Mouse (Mus musculus) heart, embryonic 15.5 days (tissue): ENCODE results near the gene Tnfrsf21. TPM values are rescaled to one million over a fixed set of nuclear protein-coding genes. Genes with fewer than 3 reads are reported as not detected.

Experiments used
- ATAC-seq: fragments of 200-750 bp; cut with Nextera tagmentation; replicated peaks from 2 replicates; pipeline ENCODE4 v1.8.0; 2017; ENCODE audit warnings: low read depth, moderate TSS enrichment; ENCODE audit not compliant: insufficient number of reproducible peaks, insufficient read depth, low FRiP score
- H3K27ac ChIP-seq: fragments of 300-500 bp; sonication (generic); 2 replicates; pipeline ENCODE4 v1.5.1; 2015; ENCODE audit warnings: mild to moderate bottlenecking, inconsistent platforms
- H3K27me3 ChIP-seq: fragments of 300-500 bp; sonication (generic); 2 replicates; pipeline ENCODE4 v1.6.1; 2015; ENCODE audit warnings: inconsistent platforms
- H3K36me3 ChIP-seq: fragments of 300-500 bp; sonication (generic); 2 replicates; pipeline ENCODE4 v1.6.1; 2015; ENCODE audit warnings: mild to moderate bottlenecking, inconsistent platforms
- H3K4me1 ChIP-seq: fragments of 300-500 bp; sonication (generic); replicated peaks from 2 replicates; pipeline ENCODE4 v1.6.1; 2015; ENCODE audit warnings: inconsistent platforms
- H3K4me2 ChIP-seq: fragments of 300-500 bp; sonication (generic); 2 replicates; pipeline ENCODE4 v1.6.1; 2015; ENCODE audit warnings: inconsistent platforms, mild to moderate bottlenecking, moderate library complexity
- H3K4me3 ChIP-seq: fragments of 300-500 bp; sonication (generic); 2 replicates; pipeline ENCODE4 v1.5.1; 2015; ENCODE audit warnings: mild to moderate bottlenecking, inconsistent platforms
- H3K9ac ChIP-seq: fragments of 300-500 bp; sonication (generic); 2 replicates; pipeline ENCODE4 v1.6.1; 2015; ENCODE audit warnings: mild to moderate bottlenecking, inconsistent platforms
- H3K9me3 ChIP-seq: fragments of 300-500 bp; sonication (generic); replicated peaks from 2 replicates; pipeline ENCODE4 v1.6.1; 2016; ENCODE audit warnings: inconsistent platforms
- WGBS: fragments of 180-500 bp; shearing (Covaris S2); methylation state at CpG from one replicate; pipeline ENCODE4 v1.1.7; 2015; ENCODE audit warnings: mixed read lengths; 5-methylcytosine and 5-hydroxymethylcytosine counted together
- polyA plus RNA-seq: library from polyadenylated mRNA; unstranded; fragments of >200 nt; fragmentation: Nextera tagmentation; extraction: Ambion mirVana; gene quantifications from 2 replicates; pipeline ENCODE4 v1.2.1, GENCODE M21; 2015

The Tnfrsf21 gene
- polyA plus RNA-seq, 1 experiment from 2014 or later = 9.4 TPM

- no peaks in the 10 kb centered on the region for H3K9me3 ChIP-seq
- ATAC-seq = no peak
- no peak overlapping the region for H3K4me2 ChIP-seq
- H3K4me1 ChIP-seq = no peaks in the 10 kb centered on the region
- no peak overlapping the region for H3K4me3 ChIP-seq
- 61% methylated on average over 7 of the region's 7 CpGs for WGBS
- no peaks in the 10 kb centered on the region for H3K27me3 ChIP-seq
- no peak overlapping the region for H3K27ac ChIP-seq
- no peaks in the 10 kb centered on the region for H3K36me3 ChIP-seq
- H3K9ac ChIP-seq = no peak overlapping the region
These were observed 16.8 kb upstream of the Tnfrsf21 start for GRCm38 (mm10) chr17:42999446-42999977.

DNA sequence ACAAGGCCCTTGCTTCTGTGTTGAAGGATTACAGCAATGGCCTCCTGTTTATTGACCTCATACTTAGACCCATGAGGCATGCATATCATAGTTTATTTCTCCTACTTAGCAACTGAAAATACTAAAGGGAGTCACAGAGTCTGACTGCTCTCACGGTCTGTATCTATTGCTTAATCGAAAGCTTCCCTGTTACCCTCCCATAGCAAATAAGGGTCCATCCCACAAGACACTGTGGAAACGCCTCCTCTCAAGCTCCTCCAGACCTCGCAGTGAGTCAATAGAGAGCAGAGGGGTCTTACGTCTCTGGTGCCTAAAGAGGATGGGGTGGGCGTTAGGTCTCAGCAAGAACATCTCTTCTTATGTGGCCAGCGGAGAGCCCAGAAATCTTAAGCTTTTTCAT lies 15.8 kb upstream of the Tnfrsf21 start:
- no peaks in the 10 kb centered on the region for H3K27me3 ChIP-seq
- H3K27ac ChIP-seq = no peak overlapping the region
- no peak overlapping the region for H3K4me3 ChIP-seq
- no peaks in the 10 kb centered on the region for H3K4me1 ChIP-seq
- no peak overlapping the region for H3K9ac ChIP-seq
- ATAC-seq = no peak
- no peaks in the 10 kb centered on the region for H3K9me3 ChIP-seq
- no peaks in the 10 kb centered on the region for H3K36me3 ChIP-seq
- 81% methylated on average over 7 of the region's 7 CpGs for WGBS
- no peak overlapping the region for H3K4me2 ChIP-seq

GRCm38 (mm10) chr17:43012718-43013117 lies 3.6 kb upstream of the Tnfrsf21 start:
- ATAC-seq = no peak
- Histone ChIP-seq H3K4me1 (peaks cover 7% of the 10 kb centered on the region; the same call in 1 of the 2 replicates), H3K4me3 (no peak overlapping the region), H3K9ac (no peak overlapping the region), H3K27me3 (peaks cover 21% of the 10 kb centered on the region; the same call in 1 of the 2 replicates), H3K36me3 (no peaks in the 10 kb centered on the region), H3K4me2 (no peak overlapping the region), H3K9me3 (no peaks in the 10 kb centered on the region), H3K27ac (no peak overlapping the region)
- 19% methylated on average over 6 of the region's 6 CpGs for WGBS

DNA sequence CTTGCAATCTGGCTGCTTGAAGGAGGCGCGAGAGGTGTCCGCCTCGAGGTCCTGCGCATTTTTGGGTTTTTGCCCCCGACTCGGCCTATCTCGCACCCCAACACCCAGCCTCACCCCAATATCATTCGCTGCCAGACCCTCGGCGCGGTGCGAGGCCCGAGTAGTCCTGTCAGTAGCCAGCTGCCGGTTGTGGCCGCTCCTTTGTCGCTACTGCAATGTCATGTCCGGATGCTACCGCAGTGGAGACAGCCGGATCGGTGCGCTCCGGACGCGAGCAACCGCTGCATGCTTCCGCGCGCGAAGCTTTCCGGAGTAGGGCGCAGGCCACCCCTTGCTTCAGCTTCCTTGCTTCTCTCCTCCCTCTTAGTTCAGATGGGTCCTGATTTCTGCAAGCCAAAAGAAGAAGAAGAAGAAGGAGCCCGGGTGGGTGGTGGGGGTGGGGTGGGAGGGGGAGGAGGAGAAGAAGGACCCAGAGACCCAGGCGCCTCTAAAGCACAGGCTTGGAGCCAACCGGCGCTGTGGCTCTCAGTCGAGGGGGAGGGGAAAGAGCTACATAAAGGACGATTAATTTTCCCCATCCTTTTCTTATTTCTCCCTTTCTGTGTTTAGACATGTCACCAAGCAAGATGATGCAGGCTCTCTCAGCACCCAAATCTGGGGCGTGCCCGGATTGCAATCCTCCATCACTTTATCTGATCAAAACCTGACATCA lies 1.1 kb downstream of the Tnfrsf21 start:
- 2% methylated on average over 40 of the region's 40 CpGs for WGBS
- H3K27ac ChIP-seq = peak overlapping the region; percentile 53; the same call in 1 of the 2 replicates
- H3K9me3 ChIP-seq = no peaks in the 10 kb centered on the region
- ATAC-seq = peak; percentile 19; the same call in 1 of the 2 replicates
- H3K36me3 ChIP-seq = no peaks in the 10 kb centered on the region
- H3K4me3 ChIP-seq = peak overlapping the region; percentile 65
- peak overlapping the region; percentile 65 for H3K9ac ChIP-seq
- H3K4me1 ChIP-seq = peaks cover 8% of the 10 kb centered on the region; the same call in 1 of the 2 replicates
- H3K27me3 ChIP-seq = peaks cover 19% of the 10 kb centered on the region
- H3K4me2 ChIP-seq = peak overlapping the region; percentile 94

- Histone ChIP-seq H3K27ac (no peak overlapping the region), H3K36me3 (no peaks in the 10 kb centered on the region), H3K9me3 (no peaks in the 10 kb centered on the region), H3K9ac (no peak overlapping the region), H3K27me3 (peaks cover 18% of the 10 kb centered on the region), H3K4me3 (peak overlapping the region; percentile 65), H3K4me2 (peak overlapping the region; percentile 94), H3K4me1 (peaks cover 8% of the 10 kb centered on the region; the same call in 1 of the 2 replicates)
- ATAC-seq = no peak
These were observed 1.7 kb downstream of the Tnfrsf21 start for GRCm38 (mm10) chr17:43018071-43018470.

- peaks cover 7% of the 10 kb centered on the region for H3K27me3 ChIP-seq
- no peak for ATAC-seq
- peaks cover 8% of the 10 kb centered on the region; the same call in 1 of the 2 replicates for H3K4me1 ChIP-seq
- H3K9me3 ChIP-seq = no peaks in the 10 kb centered on the region
- no peaks in the 10 kb centered on the region for H3K36me3 ChIP-seq
- no peak overlapping the region for H3K27ac ChIP-seq
- H3K4me2 ChIP-seq = no peak overlapping the region
- no peak overlapping the region for H3K9ac ChIP-seq
- H3K4me3 ChIP-seq = no peak overlapping the region
- WGBS = 89% methylated on average over 9 of the region's 9 CpGs
These were observed 3.3 kb downstream of the Tnfrsf21 start for GRCm38 (mm10) chr17:43019660-43020059.

- no peaks in the 10 kb centered on the region for H3K36me3 ChIP-seq
- ATAC-seq = no peak
- no peak overlapping the region for H3K27ac ChIP-seq
- H3K4me3 ChIP-seq = no peak overlapping the region
- H3K4me2 ChIP-seq = no peak overlapping the region
- no peaks in the 10 kb centered on the region for H3K9me3 ChIP-seq
- peaks cover 3% of the 10 kb centered on the region; the same call in 1 of the 2 replicates for H3K27me3 ChIP-seq
- H3K4me1 ChIP-seq = peaks cover 5% of the 10 kb centered on the region; the same call in 1 of the 2 replicates
- no peak overlapping the region for H3K9ac ChIP-seq
- 93% methylated on average over 5 of the region's 5 CpGs for WGBS
These were observed 4.7 kb downstream of the Tnfrsf21 start for GRCm38 (mm10) chr17:43021017-43021416.

DNA sequence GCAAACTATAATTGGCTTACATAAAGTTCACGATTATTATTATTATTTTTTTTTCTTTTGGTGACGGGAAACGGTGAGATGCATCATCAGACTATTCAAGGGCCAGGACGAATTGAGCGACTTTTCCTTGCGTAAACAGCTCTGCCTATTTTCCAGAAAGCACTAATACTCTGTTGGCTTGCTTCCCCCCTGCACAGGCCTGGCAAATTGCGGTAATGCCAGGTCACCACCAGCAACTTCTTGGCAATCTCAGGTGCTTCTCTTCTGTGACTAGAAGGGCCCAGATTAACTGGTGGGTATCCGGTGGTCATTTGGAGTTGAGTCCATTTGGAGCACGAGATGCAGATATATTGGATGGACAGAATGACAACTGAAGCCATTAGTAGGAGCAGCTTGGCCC lies 5.7 kb downstream of the Tnfrsf21 start:
- no peak overlapping the region for H3K4me3 ChIP-seq
- H3K9me3 ChIP-seq = no peaks in the 10 kb centered on the region
- no peak overlapping the region for H3K9ac ChIP-seq
- 0 out of 2 replicates have a peak, but pooled peaks cover 4% of the 10 kb centered on the region for H3K4me1 ChIP-seq
- no peaks in the 10 kb centered on the region for H3K36me3 ChIP-seq
- 85% methylated on average over 9 of the region's 9 CpGs for WGBS
- peaks cover 3% of the 10 kb centered on the region; the same call in 1 of the 2 replicates for H3K27me3 ChIP-seq
- ATAC-seq = no peak
- no peak overlapping the region for H3K4me2 ChIP-seq
- H3K27ac ChIP-seq = no peak overlapping the region

- no peak overlapping the region for H3K4me2 ChIP-seq
- ATAC-seq = no peak
- H3K9me3 ChIP-seq = no peaks in the 10 kb centered on the region
- WGBS = 85% methylated on average over 12 of the region's 12 CpGs
- 0 out of 2 replicates have a peak, but pooled peaks cover 3% of the 10 kb centered on the region for H3K27me3 ChIP-seq
- no peak overlapping the region for H3K9ac ChIP-seq
- H3K27ac ChIP-seq = no peak overlapping the region
- no peaks in the 10 kb centered on the region for H3K4me1 ChIP-seq
- no peaks in the 10 kb centered on the region for H3K36me3 ChIP-seq
- H3K4me3 ChIP-seq = no peak overlapping the region
These were observed 7.4 kb downstream of the Tnfrsf21 start for GRCm38 (mm10) chr17:43023637-43024217.

DNA sequence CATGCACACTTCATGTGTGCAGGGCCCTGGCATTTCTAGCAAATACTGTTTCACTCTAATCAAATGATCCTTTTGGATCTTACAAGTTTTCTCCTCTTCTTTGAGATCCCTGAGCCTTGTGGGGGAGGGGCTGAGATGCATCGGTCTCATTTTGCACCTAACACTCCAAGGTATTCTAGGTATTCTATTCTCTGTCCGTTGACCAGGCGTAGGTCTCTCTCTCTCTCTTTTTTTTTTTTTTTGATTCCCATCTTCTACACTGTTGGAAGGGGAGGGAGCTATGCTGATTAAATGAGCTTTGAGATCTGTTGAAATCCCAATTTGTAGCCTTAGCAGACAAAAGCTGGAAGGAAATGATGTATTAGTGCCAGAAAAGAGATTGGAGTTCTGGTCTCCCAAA lies 8.2 kb downstream of the Tnfrsf21 start:
- no peaks in the 10 kb centered on the region for H3K4me1 ChIP-seq
- H3K27ac ChIP-seq = no peak overlapping the region
- no peaks in the 10 kb centered on the region for H3K27me3 ChIP-seq
- ATAC-seq = no peak
- H3K36me3 ChIP-seq = no peaks in the 10 kb centered on the region
- H3K4me2 ChIP-seq = no peak overlapping the region
- no peak overlapping the region for H3K9ac ChIP-seq
- H3K4me3 ChIP-seq = no peak overlapping the region
- 72% methylated on average over 3 of the region's 3 CpGs for WGBS
- no peaks in the 10 kb centered on the region for H3K9me3 ChIP-seq

DNA sequence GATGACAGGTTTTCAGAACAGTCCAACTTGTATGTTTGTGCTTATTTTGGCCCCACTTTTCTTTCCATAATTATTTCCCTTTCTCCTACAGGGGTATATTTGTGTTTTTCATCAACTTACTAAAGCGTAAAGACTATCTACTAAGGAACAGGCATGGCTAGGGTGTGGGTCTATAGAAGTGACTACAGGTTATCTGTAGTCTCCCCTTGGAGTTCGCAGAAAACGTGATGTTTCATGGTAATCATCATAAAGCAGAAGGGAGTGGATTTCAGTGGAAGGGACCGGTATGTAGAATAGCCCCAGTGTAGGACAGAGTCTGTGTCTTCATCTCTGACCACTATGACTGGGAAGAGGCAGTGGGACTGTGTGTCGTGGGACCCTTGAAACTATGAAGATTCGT lies 8.7 kb downstream of the Tnfrsf21 start:
- ATAC-seq = no peak
- H3K9ac ChIP-seq = no peak overlapping the region
- 86% methylated on average over 6 of the region's 6 CpGs for WGBS
- H3K27ac ChIP-seq = no peak overlapping the region
- no peaks in the 10 kb centered on the region for H3K27me3 ChIP-seq
- H3K4me1 ChIP-seq = no peaks in the 10 kb centered on the region
- no peak overlapping the region for H3K4me2 ChIP-seq
- H3K36me3 ChIP-seq = no peaks in the 10 kb centered on the region
- H3K4me3 ChIP-seq = no peak overlapping the region
- no peaks in the 10 kb centered on the region for H3K9me3 ChIP-seq
